Mouse (Mus musculus): ENCODE measurements around the gene Crip1. TPM values are rescaled to one million over a fixed set of nuclear protein-coding genes. Genes with fewer than 3 reads are reported as not detected.
A peak's percentile ranks its signal among the peaks of the same experiment; 100 is the strongest.

The Crip1 gene
- 148 and 150 TPM in 2 replicates for polyA plus RNA-seq (2014; fragmentation: Nextera tagmentation; extraction: Ambion mirVana)

- Histone ChIP-seq H3K9me3 (ENCODE audit: control insufficient read depth, low read length) (no peaks in the 10 kb centered on the region), H3K36me3 (ENCODE audit: control insufficient read depth, insufficient read depth, low read length) (no peaks in the 10 kb centered on the region), H3K27me3 (replicated peaks; ENCODE audit: control insufficient read depth, insufficient read depth, low read length) (peaks cover 42% of the 10 kb centered on the region), H3K4me2 (peak within 1 kb of the TSS; percentile 51), H3K4me1 (replicated peaks; ENCODE audit: control insufficient read depth, insufficient read depth, low read length) (peaks cover 37% of the 10 kb centered on the region), H3K9ac (ENCODE audit: low read depth, low read length) (no peak within 1 kb of the TSS), H3K27ac (ENCODE audit: low read depth, low read length) (no peak within 1 kb of the TSS), H3K4me3 (ENCODE audit: low read depth, low read length) (peak within 1 kb of the TSS; percentile 27)
- 13% methylated on average over 45 of the region's 45 CpGs for WGBS
- DNase-seq (ENCODE audit: low spot score) (peak; percentile 79), ATAC-seq (replicated peaks; ENCODE audit: low FRiP score) (peak; percentile 22)
These were observed at the start of gene Crip1 for GRCm38 (mm10) chr12:113146112-113147057. TSS of gene Crip1 (plus strand) at chr12:113146316.

- Histone ChIP-seq H3K27me3 (replicated peaks; ENCODE audit: control insufficient read depth, insufficient read depth, low read length) (no peaks in the 10 kb centered on the region), H3K9me3 (ENCODE audit: control insufficient read depth, low read length) (no peaks in the 10 kb centered on the region), H3K4me3 (ENCODE audit: low read depth, low read length) (peak overlapping the region; percentile 100), H3K36me3 (ENCODE audit: control insufficient read depth, insufficient read depth, low read length) (peaks cover 10% of the 10 kb centered on the region), H3K4me2 (no peak overlapping the region), H3K4me1 (replicated peaks; ENCODE audit: control insufficient read depth, insufficient read depth, low read length) (peaks cover 23% of the 10 kb centered on the region), H3K27ac (ENCODE audit: low read depth, low read length) (no peak overlapping the region), H3K9ac (ENCODE audit: low read depth, low read length) (no peak overlapping the region)
- WGBS, result 75% methylated on average over 5 of the region's 5 CpGs
- ATAC-seq (replicated peaks; ENCODE audit: low FRiP score) (no peak), DNase-seq (ENCODE audit: low spot score) (no peak)
These were observed 49.1 kb upstream of the Crip1 start for GRCm38 (mm10) chr12:113097040-113097439.

DNA sequence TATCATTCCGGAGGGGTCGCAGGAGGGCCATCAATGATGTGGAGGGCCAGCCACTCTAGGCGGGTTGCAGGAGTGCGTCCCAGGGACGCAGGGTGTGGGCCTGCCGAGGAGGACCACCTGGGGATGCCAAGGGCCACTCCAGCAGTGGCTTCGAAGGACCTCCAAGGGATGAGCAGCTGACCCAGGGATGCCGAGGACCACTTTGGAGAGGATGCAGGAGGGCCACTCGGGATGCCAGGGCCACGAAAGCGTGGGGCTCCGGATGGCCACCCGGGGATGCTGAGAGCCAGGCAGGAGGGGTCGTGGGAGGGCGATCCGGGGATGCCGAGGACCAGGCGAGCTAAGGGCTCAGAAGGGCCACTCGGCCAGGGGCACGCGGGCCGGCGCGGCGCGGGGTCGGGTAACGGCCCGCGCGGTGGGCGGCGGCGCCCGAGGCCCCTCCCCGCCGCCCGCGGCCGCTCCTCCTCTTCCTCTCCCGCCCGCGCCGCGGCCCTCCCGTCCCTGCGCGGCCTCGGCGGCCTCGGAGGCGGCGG is 48.3 kb upstream of the Crip1 start, which contains the start of gene Mta1:
Mta1 (plus strand) TSS at position 530 of the 533 bp plus-strand sequence.
- Histone ChIP-seq H3K4me3 (ENCODE audit: low read depth, low read length) (peak within 1 kb of the TSS; percentile 100), H3K4me2 (peak within 1 kb of the TSS; percentile 94), H3K4me1 (replicated peaks; ENCODE audit: control insufficient read depth, insufficient read depth, low read length) (peaks cover 29% of the 10 kb centered on the region), H3K36me3 (ENCODE audit: control insufficient read depth, insufficient read depth, low read length) (peaks cover 10% of the 10 kb centered on the region), H3K9ac (ENCODE audit: low read depth, low read length) (peak within 1 kb of the TSS; percentile 100), H3K9me3 (ENCODE audit: control insufficient read depth, low read length) (no peaks in the 10 kb centered on the region), H3K27me3 (replicated peaks; ENCODE audit: control insufficient read depth, insufficient read depth, low read length) (no peaks in the 10 kb centered on the region), H3K27ac (ENCODE audit: low read depth, low read length) (peak within 1 kb of the TSS; percentile 93)
- ATAC-seq (replicated peaks; ENCODE audit: low FRiP score), result peak; percentile 74
- WGBS, result 3% methylated on average over 42 of the region's 53 CpGs
- peak; percentile 64 for DNase-seq (ENCODE audit: low spot score)

DNA sequence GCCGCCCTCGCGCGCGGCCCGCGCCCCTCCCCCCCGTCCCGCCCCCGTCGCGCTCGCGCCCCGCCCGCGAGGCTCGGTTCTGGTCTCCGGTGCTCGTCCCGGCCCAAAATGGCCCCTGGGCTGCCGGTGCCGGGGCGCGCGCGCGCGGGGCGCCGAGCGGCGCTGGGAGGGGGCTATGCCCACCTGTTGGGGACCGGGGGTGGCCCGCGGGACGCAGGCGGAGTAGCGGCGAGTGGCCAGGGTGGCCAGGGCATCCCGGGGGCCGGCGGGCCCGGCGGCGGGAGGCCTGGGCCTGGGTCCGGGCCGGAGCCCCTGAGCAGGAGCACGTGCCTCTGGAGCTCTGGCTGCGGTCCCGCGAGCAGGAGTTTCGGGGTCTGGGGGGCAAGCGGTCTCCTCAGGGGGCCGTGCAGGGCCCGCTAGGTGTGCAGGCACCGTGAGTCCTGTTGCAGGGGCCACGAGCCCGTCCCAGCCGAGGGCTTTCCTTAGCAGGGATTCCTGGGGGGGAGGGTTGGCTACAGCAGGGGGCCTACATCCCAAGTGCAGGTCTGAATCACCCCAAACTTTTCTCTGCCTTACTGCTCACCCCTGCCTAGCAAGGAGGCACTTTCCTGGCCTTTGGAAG is 47.5 kb upstream of the Crip1 start:
- no peaks in the 10 kb centered on the region for H3K27me3 ChIP-seq (replicated peaks; ENCODE audit: control insufficient read depth, insufficient read depth, low read length)
- peaks cover 37% of the 10 kb centered on the region for H3K4me1 ChIP-seq (replicated peaks; ENCODE audit: control insufficient read depth, insufficient read depth, low read length)
- H3K9ac ChIP-seq (ENCODE audit: low read depth, low read length), result peak overlapping the region; percentile 100
- peak; percentile 11; the same call in 1 of the 2 replicates for ATAC-seq (replicated peaks; ENCODE audit: low FRiP score)
- peaks cover 10% of the 10 kb centered on the region for H3K36me3 ChIP-seq (ENCODE audit: control insufficient read depth, insufficient read depth, low read length)
- H3K4me2 ChIP-seq, result peak overlapping the region; percentile 91
- H3K4me3 ChIP-seq (ENCODE audit: low read depth, low read length), result peak overlapping the region; percentile 100
- under 1% methylated on average over 51 of the region's 60 CpGs for WGBS
- peak; percentile 63 for DNase-seq (ENCODE audit: low spot score)
- H3K27ac ChIP-seq (ENCODE audit: low read depth, low read length), result peak overlapping the region; percentile 93
- H3K9me3 ChIP-seq (ENCODE audit: control insufficient read depth, low read length), result no peaks in the 10 kb centered on the region

GRCm38 (mm10) chr12:113099470-113100237 is 46.5 kb upstream of the Crip1 start:
- H3K4me3 ChIP-seq (ENCODE audit: low read depth, low read length), result peak overlapping the region; percentile 100
- DNase-seq (ENCODE audit: low spot score) (no peak), ATAC-seq (replicated peaks; ENCODE audit: low FRiP score) (peak; percentile 19; the same call in 1 of the 2 replicates)
- H3K27ac ChIP-seq (ENCODE audit: low read depth, low read length), result peak overlapping the region; percentile 93; the same call in 1 of the 2 replicates
- no peaks in the 10 kb centered on the region for H3K9me3 ChIP-seq (ENCODE audit: control insufficient read depth, low read length)
- WGBS, result 25% methylated on average over 6 of the region's 6 CpGs
- no peaks in the 10 kb centered on the region for H3K27me3 ChIP-seq (replicated peaks; ENCODE audit: control insufficient read depth, insufficient read depth, low read length)
- peak overlapping the region; percentile 100 for H3K9ac ChIP-seq (ENCODE audit: low read depth, low read length)
- H3K4me1 ChIP-seq (replicated peaks; ENCODE audit: control insufficient read depth, insufficient read depth, low read length), result peaks cover 44% of the 10 kb centered on the region
- peak overlapping the region; percentile 91 for H3K4me2 ChIP-seq
- H3K36me3 ChIP-seq (ENCODE audit: control insufficient read depth, insufficient read depth, low read length), result peaks cover 10% of the 10 kb centered on the region

GRCm38 (mm10) chr12:113100448-113101076 is 45.6 kb upstream of the Crip1 start:
- H3K9ac ChIP-seq (ENCODE audit: low read depth, low read length), result no peak overlapping the region; the same call in 1 of the 2 replicates
- H3K27me3 ChIP-seq (replicated peaks; ENCODE audit: control insufficient read depth, insufficient read depth, low read length), result no peaks in the 10 kb centered on the region
- H3K4me1 ChIP-seq (replicated peaks; ENCODE audit: control insufficient read depth, insufficient read depth, low read length), result peaks cover 44% of the 10 kb centered on the region
- WGBS, result 78% methylated on average over 5 of the region's 5 CpGs
- peak overlapping the region; percentile 91 for H3K4me2 ChIP-seq
- H3K9me3 ChIP-seq (ENCODE audit: control insufficient read depth, low read length), result no peaks in the 10 kb centered on the region
- ATAC-seq (replicated peaks; ENCODE audit: low FRiP score), result no peak
- H3K36me3 ChIP-seq (ENCODE audit: control insufficient read depth, insufficient read depth, low read length), result peaks cover 13% of the 10 kb centered on the region
- no peak overlapping the region for H3K4me3 ChIP-seq (ENCODE audit: low read depth, low read length)
- no peak for DNase-seq (ENCODE audit: low spot score)
- peak overlapping the region; percentile 19; the same call in 1 of the 2 replicates for H3K27ac ChIP-seq (ENCODE audit: low read depth, low read length)

- no peak overlapping the region for H3K4me3 ChIP-seq (ENCODE audit: low read depth, low read length)
- H3K27me3 ChIP-seq (replicated peaks; ENCODE audit: control insufficient read depth, insufficient read depth, low read length), result no peaks in the 10 kb centered on the region
- DNase-seq (ENCODE audit: low spot score) (no peak), ATAC-seq (replicated peaks; ENCODE audit: low FRiP score) (no peak)
- peaks cover 48% of the 10 kb centered on the region for H3K4me1 ChIP-seq (replicated peaks; ENCODE audit: control insufficient read depth, insufficient read depth, low read length)
- WGBS, result 76% methylated on average over 9 of the region's 9 CpGs
- H3K9me3 ChIP-seq (ENCODE audit: control insufficient read depth, low read length), result no peaks in the 10 kb centered on the region; the same call in 1 of the 2 replicates
- H3K9ac ChIP-seq (ENCODE audit: low read depth, low read length), result no peak overlapping the region
- no peak overlapping the region for H3K4me2 ChIP-seq
- H3K36me3 ChIP-seq (ENCODE audit: control insufficient read depth, insufficient read depth, low read length), result peaks cover 15% of the 10 kb centered on the region
- no peak overlapping the region for H3K27ac ChIP-seq (ENCODE audit: low read depth, low read length)
These were observed 44.7 kb upstream of the Crip1 start for GRCm38 (mm10) chr12:113101251-113101960.

All from liver, embryonic 11.5 days (tissue).